Mouse (Mus musculus): ENCODE measurements at regions not wholly inside any gene's neighbourhood (a gene's known extent, or its start where the extent isn't known, plus 50 kb on each side); places are given as distances from the start of the nearest gene placed in this dataset.

GRCm38 (mm10) chr13:11347787-11348501 is 758.8 kb downstream of the Ryr2 start:
- H3K9me3 ChIP-seq, result no peaks in the 10 kb centered on the region
- ATAC-seq (ENCODE audit: low FRiP score), result peak; percentile 73
- WGBS, result 47% methylated on average over 6 of the region's 6 CpGs

DNA sequence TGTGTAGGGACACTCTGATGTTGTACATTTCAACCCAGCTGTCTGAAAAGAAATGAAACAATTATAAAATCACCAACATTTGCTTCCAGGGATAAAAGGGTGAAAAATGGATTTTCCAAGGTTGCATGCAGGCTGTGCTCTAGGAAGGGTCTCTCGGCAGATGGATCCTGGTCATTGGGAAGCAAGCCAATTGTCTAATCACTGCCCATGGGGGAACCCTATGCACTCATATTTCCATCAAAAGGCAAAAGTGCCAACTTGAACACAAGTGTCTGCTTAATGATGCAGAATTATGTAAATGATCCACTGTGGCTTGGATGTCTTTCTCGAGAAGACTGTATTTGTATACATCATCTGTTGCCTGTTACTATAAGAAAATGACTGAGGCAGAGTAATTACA is 762.2 kb downstream of the Ryr2 start:
- Histone ChIP-seq H3K9me3 (no peaks in the 10 kb centered on the region), H3K27me3 (no peaks in the 10 kb centered on the region), H3K4me1 (no peaks in the 10 kb centered on the region; the same call in 1 of the 2 replicates), H3K36me3 (replicated peaks) (no peaks in the 10 kb centered on the region), H3K9ac (no peak overlapping the region), H3K27ac (no peak overlapping the region), H3K4me3 (replicated peaks) (no peak overlapping the region), H3K4me2 (no peak overlapping the region)
- WGBS, result 69% methylated on average over 2 of the region's 2 CpGs
- ATAC-seq (ENCODE audit: low FRiP score), result no peak

More at GRCm38 (mm10) chr13:11347787-11348501, 758.8 kb downstream of the Ryr2 start:
- Histone ChIP-seq H3K27me3 (no peaks in the 10 kb centered on the region), H3K36me3 (replicated peaks) (no peaks in the 10 kb centered on the region), H3K9ac (no peak overlapping the region), H3K4me2 (no peak overlapping the region), H3K4me1 (no peaks in the 10 kb centered on the region; the same call in 1 of the 2 replicates), H3K4me3 (replicated peaks) (no peak overlapping the region), H3K27ac (0 out of 2 replicates have a peak overlapping the region, but pooled peaks have one; percentile 31)

DNA sequence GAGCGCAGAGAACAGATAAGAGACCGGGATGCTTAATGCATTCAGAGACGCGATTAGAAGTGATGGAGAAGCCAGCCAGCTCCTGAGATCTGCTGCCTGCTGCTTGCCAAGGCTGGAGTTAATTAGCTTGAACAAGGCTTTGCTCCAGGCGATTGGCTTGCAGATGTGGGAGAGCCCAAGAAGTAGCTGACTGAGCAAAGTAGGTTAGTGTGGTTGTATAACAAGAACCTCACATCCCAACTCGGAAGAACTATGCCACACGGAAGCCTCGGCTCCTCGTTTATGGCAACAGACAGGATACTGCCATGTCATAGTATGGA is 768.5 kb downstream of the Ryr2 start:
- Histone ChIP-seq H3K9ac (no peak overlapping the region), H3K27ac (no peak overlapping the region), H3K27me3 (no peaks in the 10 kb centered on the region), H3K4me3 (replicated peaks) (no peak overlapping the region), H3K36me3 (replicated peaks) (no peaks in the 10 kb centered on the region), H3K4me2 (no peak overlapping the region), H3K9me3 (no peaks in the 10 kb centered on the region), H3K4me1 (no peaks in the 10 kb centered on the region)
- ATAC-seq (ENCODE audit: low FRiP score), result peak; percentile 55; the same call in 1 of the 2 replicates
- 60% methylated on average over 9 of the region's 9 CpGs for WGBS

GRCm38 (mm10) chr13:11337610-11338296 is 769.0 kb downstream of the Ryr2 start:
- Histone ChIP-seq H3K9ac (no peak overlapping the region), H3K9me3 (no peaks in the 10 kb centered on the region), H3K27ac (no peak overlapping the region), H3K4me2 (no peak overlapping the region), H3K4me3 (replicated peaks) (no peak overlapping the region), H3K27me3 (no peaks in the 10 kb centered on the region), H3K4me1 (no peaks in the 10 kb centered on the region), H3K36me3 (replicated peaks) (no peaks in the 10 kb centered on the region)
- ATAC-seq (ENCODE audit: low FRiP score), result 0 out of 2 replicates have a peak, but pooled peaks have one; percentile 11
- WGBS, result 65% methylated on average over 4 of the region's 4 CpGs

GRCm38 (mm10) chr13:11336958-11337357 is 769.8 kb downstream of the Ryr2 start:
- Histone ChIP-seq H3K27me3 (no peaks in the 10 kb centered on the region), H3K27ac (no peak overlapping the region), H3K4me1 (no peaks in the 10 kb centered on the region), H3K9ac (no peak overlapping the region), H3K4me2 (no peak overlapping the region), H3K9me3 (no peaks in the 10 kb centered on the region), H3K36me3 (replicated peaks) (no peaks in the 10 kb centered on the region), H3K4me3 (replicated peaks) (no peak overlapping the region)
- WGBS, result 82% methylated on average over 3 of the region's 3 CpGs
- ATAC-seq (ENCODE audit: low FRiP score), result no peak

DNA sequence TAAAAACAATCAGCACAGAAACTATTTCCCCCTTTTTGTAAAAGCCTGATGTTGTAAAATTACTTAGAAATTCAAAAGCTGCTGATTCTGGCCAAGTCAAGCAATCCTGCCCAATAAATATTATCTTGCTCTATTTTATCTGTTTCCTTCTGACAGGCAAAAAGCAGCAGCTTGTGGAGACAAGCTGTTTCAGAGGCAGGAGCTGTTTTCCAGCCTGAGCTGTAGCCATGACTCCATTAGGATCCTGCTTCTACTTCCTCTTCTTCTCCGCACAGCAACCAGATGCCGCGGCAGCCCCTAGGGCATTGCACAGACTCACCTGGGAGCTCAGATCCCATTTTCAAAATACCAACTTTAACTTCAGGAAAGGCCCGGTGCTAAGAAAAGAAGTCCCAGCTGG is 774.8 kb downstream of the Ryr2 start:
- Histone ChIP-seq H3K4me1 (no peaks in the 10 kb centered on the region), H3K4me3 (replicated peaks) (no peak overlapping the region), H3K27me3 (no peaks in the 10 kb centered on the region), H3K9me3 (no peaks in the 10 kb centered on the region), H3K4me2 (no peak overlapping the region), H3K9ac (no peak overlapping the region), H3K36me3 (replicated peaks) (no peaks in the 10 kb centered on the region), H3K27ac (no peak overlapping the region)
- ATAC-seq (ENCODE audit: low FRiP score), result no peak
- WGBS, result 88% methylated on average over 4 of the region's 4 CpGs

DNA sequence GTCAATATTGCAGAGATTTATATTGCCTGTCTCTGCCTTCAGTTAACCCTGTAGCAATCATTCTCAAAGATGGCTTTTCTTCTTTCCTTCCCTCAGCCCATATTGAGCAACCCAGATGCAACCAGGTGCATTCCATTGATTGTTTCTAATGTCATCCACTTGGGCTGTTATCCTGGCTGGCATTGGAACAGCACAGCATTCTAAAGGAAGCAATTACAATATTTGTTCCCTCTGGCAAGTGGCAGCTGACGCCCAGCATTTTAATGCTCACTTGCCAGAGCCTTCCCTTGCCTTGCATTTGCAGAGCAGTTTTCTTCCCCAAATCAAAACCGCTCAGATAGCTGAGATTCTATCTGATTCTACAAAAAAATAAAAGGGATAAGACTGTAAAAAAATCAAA is 798.0 kb downstream of the Ryr2 start:
- H3K27ac ChIP-seq, result no peak overlapping the region
- WGBS, result 82% methylated on average over 2 of the region's 2 CpGs
- H3K4me2 ChIP-seq, result no peak overlapping the region
- H3K9me3 ChIP-seq, result no peaks in the 10 kb centered on the region
- no peak overlapping the region for H3K4me3 ChIP-seq (replicated peaks)
- H3K27me3 ChIP-seq, result no peaks in the 10 kb centered on the region
- H3K4me1 ChIP-seq, result no peaks in the 10 kb centered on the region
- H3K36me3 ChIP-seq (replicated peaks), result no peaks in the 10 kb centered on the region
- no peak overlapping the region for H3K9ac ChIP-seq
- no peak for ATAC-seq (ENCODE audit: low FRiP score)

DNA sequence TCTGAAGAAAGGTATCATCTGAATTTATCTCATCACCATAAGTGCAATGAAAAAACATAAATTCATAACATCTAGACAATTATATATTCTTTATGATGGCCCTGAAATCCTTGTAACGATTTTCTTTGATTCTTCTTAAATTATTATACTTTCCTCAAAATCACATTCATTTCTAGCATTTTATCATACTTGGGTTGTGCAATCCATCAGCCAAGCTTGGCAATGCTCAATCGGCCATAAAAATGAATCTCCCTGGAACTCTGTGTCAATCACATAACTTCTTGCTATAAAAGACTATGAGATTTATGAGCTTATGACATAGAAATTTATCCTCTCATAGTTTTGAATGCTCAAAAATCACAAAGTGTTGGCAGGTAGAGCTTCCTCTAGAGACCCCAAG is 811.3 kb downstream of the Ryr2 start:
- no peak overlapping the region for H3K4me3 ChIP-seq (replicated peaks)
- ATAC-seq (ENCODE audit: low FRiP score), result no peak
- no peak overlapping the region for H3K9ac ChIP-seq
- H3K9me3 ChIP-seq, result no peaks in the 10 kb centered on the region
- H3K27me3 ChIP-seq, result no peaks in the 10 kb centered on the region
- H3K4me1 ChIP-seq, result no peaks in the 10 kb centered on the region
- no peaks in the 10 kb centered on the region for H3K36me3 ChIP-seq (replicated peaks)
- no peak overlapping the region for H3K4me2 ChIP-seq
- no peak overlapping the region for H3K27ac ChIP-seq
- 83% methylated on average over 2 of the region's 2 CpGs for WGBS

GRCm38 (mm10) chr13:11294689-11295088 is 812.1 kb downstream of the Ryr2 start:
- no peak for ATAC-seq (ENCODE audit: low FRiP score)
- H3K9ac ChIP-seq, result no peak overlapping the region
- H3K4me2 ChIP-seq, result no peak overlapping the region
- no peaks in the 10 kb centered on the region for H3K4me1 ChIP-seq
- H3K4me3 ChIP-seq (replicated peaks), result no peak overlapping the region
- no peaks in the 10 kb centered on the region for H3K27me3 ChIP-seq
- H3K27ac ChIP-seq, result no peak overlapping the region
- no peaks in the 10 kb centered on the region for H3K36me3 ChIP-seq (replicated peaks)
- no peaks in the 10 kb centered on the region for H3K9me3 ChIP-seq
- 91% methylated on average over 1 of the region's 1 CpGs for WGBS

DNA sequence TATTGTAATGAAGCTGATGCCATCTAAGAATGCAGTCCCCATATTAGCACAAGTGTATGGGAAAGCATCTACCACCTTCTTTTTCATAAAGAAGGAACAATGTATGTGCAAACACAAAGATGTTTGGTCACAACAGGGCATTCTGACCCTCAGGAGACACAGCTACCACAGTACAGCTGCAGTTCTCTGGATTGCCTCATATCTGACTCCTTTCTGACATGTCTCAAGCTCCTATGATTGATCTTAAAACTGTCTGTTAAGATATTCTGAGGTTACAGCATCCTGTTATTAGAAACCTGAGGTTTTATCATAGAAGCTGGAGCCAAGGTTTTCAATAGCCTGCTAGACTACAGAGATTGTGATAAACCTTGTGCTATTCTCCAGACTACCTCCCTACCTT is 813.0 kb downstream of the Ryr2 start:
- Histone ChIP-seq H3K9me3 (no peaks in the 10 kb centered on the region), H3K9ac (no peak overlapping the region), H3K4me1 (no peaks in the 10 kb centered on the region), H3K27ac (no peak overlapping the region), H3K4me3 (replicated peaks) (no peak overlapping the region), H3K36me3 (replicated peaks) (no peaks in the 10 kb centered on the region), H3K27me3 (no peaks in the 10 kb centered on the region), H3K4me2 (no peak overlapping the region)
- no peak for ATAC-seq (ENCODE audit: low FRiP score)

GRCm38 (mm10) chr13:11273896-11274295 is 832.8 kb downstream of the Ryr2 start:
- ATAC-seq (ENCODE audit: low FRiP score), result no peak
- Histone ChIP-seq H3K4me1 (no peaks in the 10 kb centered on the region), H3K9me3 (no peaks in the 10 kb centered on the region), H3K36me3 (replicated peaks) (no peaks in the 10 kb centered on the region), H3K4me3 (replicated peaks) (no peak overlapping the region), H3K9ac (no peak overlapping the region), H3K4me2 (no peak overlapping the region), H3K27ac (no peak overlapping the region), H3K27me3 (no peaks in the 10 kb centered on the region)
- 59% methylated on average over 1 of the region's 1 CpGs for whole genome bisulfite sequencing

GRCm38 (mm10) chr13:11268673-11269340 is 837.9 kb downstream of the Ryr2 start:
- Histone ChIP-seq H3K36me3 (replicated peaks) (no peaks in the 10 kb centered on the region), H3K4me2 (no peak overlapping the region), H3K27me3 (no peaks in the 10 kb centered on the region), H3K9me3 (no peaks in the 10 kb centered on the region), H3K9ac (no peak overlapping the region), H3K27ac (no peak overlapping the region), H3K4me3 (replicated peaks) (no peak overlapping the region), H3K4me1 (no peaks in the 10 kb centered on the region)
- no peak for ATAC-seq (ENCODE audit: low FRiP score)
- 82% methylated on average over 5 of the region's 5 CpGs for WGBS

DNA sequence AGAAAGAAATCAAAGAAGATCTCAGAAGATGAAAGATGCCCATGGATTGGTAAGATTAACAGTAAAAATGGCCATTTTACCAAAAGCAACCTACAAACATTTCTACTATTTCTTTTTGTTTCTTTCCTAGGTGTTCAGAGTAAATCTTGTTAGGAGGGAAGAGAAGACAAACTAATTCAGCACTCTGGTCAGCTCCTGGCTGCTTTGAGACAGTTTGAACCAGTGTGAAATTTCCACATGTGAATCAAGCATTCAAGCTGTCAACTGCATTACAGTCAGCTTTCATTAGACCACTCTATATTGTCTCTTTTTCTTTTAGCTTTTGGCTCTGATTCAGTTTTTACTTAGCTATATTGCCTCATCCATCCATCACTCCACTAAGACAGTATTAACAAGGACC is 859.2 kb downstream of the Ryr2 start:
- H3K4me3 ChIP-seq (replicated peaks), result no peak overlapping the region
- no peak overlapping the region for H3K4me2 ChIP-seq
- H3K4me1 ChIP-seq, result no peaks in the 10 kb centered on the region
- no peak overlapping the region for H3K9ac ChIP-seq
- ATAC-seq (ENCODE audit: low FRiP score), result no peak
- no peak overlapping the region for H3K27ac ChIP-seq
- H3K27me3 ChIP-seq, result no peaks in the 10 kb centered on the region
- no peaks in the 10 kb centered on the region for H3K9me3 ChIP-seq
- H3K36me3 ChIP-seq (replicated peaks), result no peaks in the 10 kb centered on the region
